Mouse (Mus musculus): ENCODE measurements at regions not wholly inside any gene's neighbourhood (a gene's known extent, or its start where the extent isn't known, plus 50 kb on each side); places are given as distances from the start of the nearest gene placed in this dataset.
"Not testable (repeated sequence)": the region's sequence is repeated elsewhere in the genome, so short reads cannot be mapped to it uniquely, and the experiment has no call there.

GRCm38 (mm10) chr10:117453406-117454170, 73.8 kb upstream of the Cpsf6 start:
- no peak for DNase-seq (ENCODE audit: low spot score)
- H3K4me3 ChIP-seq: no peak overlapping the region
- H3K9me3 ChIP-seq (replicated peaks): no peaks in the 10 kb centered on the region
- H3K36me3 ChIP-seq: no peaks in the 10 kb centered on the region
- 90% methylated on average over 7 of the region's 7 CpGs for WGBS
- H3K27me3 ChIP-seq (ENCODE audit: low read depth, poor library complexity, severe bottlenecking): peaks cover 21% of the 10 kb centered on the region
- no peak overlapping the region for H3K27ac ChIP-seq (replicated peaks)
- peaks cover 8% of the 10 kb centered on the region for H3K4me1 ChIP-seq

GRCm38 (mm10) chr10:117452190-117452950, 72.6 kb upstream of the Cpsf6 start:
- 30% methylated on average over 7 of the region's 7 CpGs for WGBS
- peaks cover 22% of the 10 kb centered on the region for H3K27me3 ChIP-seq (ENCODE audit: low read depth, poor library complexity, severe bottlenecking)

GRCm38 (mm10) chr10:117451396-117452185, 71.8 kb upstream of the Cpsf6 start:
- H3K9me3 ChIP-seq (replicated peaks): no peaks in the 10 kb centered on the region
- no peak for DNase-seq (ENCODE audit: low spot score)
- H3K4me1 ChIP-seq: peaks cover 8% of the 10 kb centered on the region
- no peak overlapping the region for H3K27ac ChIP-seq (replicated peaks)
- 91% methylated on average over 9 of the region's 9 CpGs for WGBS
- H3K27me3 ChIP-seq (ENCODE audit: low read depth, poor library complexity, severe bottlenecking): peaks cover 23% of the 10 kb centered on the region
- H3K36me3 ChIP-seq: no peaks in the 10 kb centered on the region
- H3K4me3 ChIP-seq: no peak overlapping the region

More at GRCm38 (mm10) chr10:117452190-117452950, 72.6 kb upstream of the Cpsf6 start:
- Histone ChIP-seq H3K9me3 (replicated peaks) (no peaks in the 10 kb centered on the region), H3K4me3 (no peak overlapping the region), H3K27ac (replicated peaks) (no peak overlapping the region), H3K4me1 (peaks cover 8% of the 10 kb centered on the region), H3K36me3 (no peaks in the 10 kb centered on the region)
- DNase-seq (ENCODE audit: low spot score): no peak

GRCm38 (mm10) chr10:117450631-117451030, 70.8 kb upstream of the Cpsf6 start:
- H3K4me1 ChIP-seq: peaks cover 8% of the 10 kb centered on the region
- peaks cover 18% of the 10 kb centered on the region; the same call in 1 of the 2 replicates for H3K27me3 ChIP-seq (ENCODE audit: low read depth, poor library complexity, severe bottlenecking)
- no peaks in the 10 kb centered on the region for H3K9me3 ChIP-seq (replicated peaks)
- no peak for DNase-seq (ENCODE audit: low spot score)
- H3K36me3 ChIP-seq: no peaks in the 10 kb centered on the region
- no peak overlapping the region for H3K27ac ChIP-seq (replicated peaks)
- H3K4me3 ChIP-seq: no peak overlapping the region
- WGBS: 96% methylated on average over 4 of the region's 4 CpGs

GRCm38 (mm10) chr10:117450240-117450569, 70.4 kb upstream of the Cpsf6 start:
- peaks cover 18% of the 10 kb centered on the region; the same call in 1 of the 2 replicates for H3K27me3 ChIP-seq (ENCODE audit: low read depth, poor library complexity, severe bottlenecking)
- 83% methylated on average over 1 of the region's 1 CpGs for WGBS
- H3K4me1 ChIP-seq: peaks cover 8% of the 10 kb centered on the region
- no peak for DNase-seq (ENCODE audit: low spot score)
- H3K27ac ChIP-seq (replicated peaks): no peak overlapping the region
- H3K36me3 ChIP-seq: no peaks in the 10 kb centered on the region
- H3K4me3 ChIP-seq: no peak overlapping the region
- no peaks in the 10 kb centered on the region for H3K9me3 ChIP-seq (replicated peaks)

GRCm38 (mm10) chr10:117449416-117450239, 69.8 kb upstream of the Cpsf6 start:
- H3K4me3 ChIP-seq: no peak overlapping the region
- H3K27me3 ChIP-seq (ENCODE audit: low read depth, poor library complexity, severe bottlenecking): peaks cover 18% of the 10 kb centered on the region; the same call in 1 of the 2 replicates
- no peaks in the 10 kb centered on the region for H3K36me3 ChIP-seq
- 93% methylated on average over 3 of the region's 3 CpGs for WGBS
- no peaks in the 10 kb centered on the region for H3K9me3 ChIP-seq (replicated peaks)
- H3K4me1 ChIP-seq: peaks cover 8% of the 10 kb centered on the region
- H3K27ac ChIP-seq (replicated peaks): no peak overlapping the region
- DNase-seq (ENCODE audit: low spot score): no peak

- H3K4me3 ChIP-seq; DNase-seq (ENCODE audit: low spot score); H3K36me3 ChIP-seq; H3K9me3 ChIP-seq (replicated peaks); H3K4me1 ChIP-seq; H3K27ac ChIP-seq (replicated peaks): not testable (repeated sequence)
- WGBS: 90% methylated on average over 3 of the region's 3 CpGs
- peaks cover 22% of the 10 kb centered on the region; the same call in 1 of the 2 replicates for H3K27me3 ChIP-seq (ENCODE audit: low read depth, poor library complexity, severe bottlenecking)
Measured at GRCm38 (mm10) chr10:117448783-117449182, 69.0 kb upstream of the Cpsf6 start.

GRCm38 (mm10) chr10:117447626-117448025, 67.8 kb upstream of the Cpsf6 start:
- Histone ChIP-seq H3K4me1 (peaks cover 6% of the 10 kb centered on the region), H3K36me3 (no peaks in the 10 kb centered on the region), H3K27ac (replicated peaks) (no peak overlapping the region), H3K27me3 (ENCODE audit: low read depth, poor library complexity, severe bottlenecking) (peaks cover 27% of the 10 kb centered on the region), H3K4me3 (no peak overlapping the region), H3K9me3 (replicated peaks) (peaks cover 13% of the 10 kb centered on the region)
- 93% methylated on average over 8 of the region's 8 CpGs for WGBS
- DNase-seq (ENCODE audit: low spot score): no peak

GRCm38 (mm10) chr10:117447206-117447605, 67.4 kb upstream of the Cpsf6 start:
- Histone ChIP-seq H3K27ac (replicated peaks) (no peak overlapping the region), H3K27me3 (ENCODE audit: low read depth, poor library complexity, severe bottlenecking) (peaks cover 28% of the 10 kb centered on the region), H3K4me1 (peaks cover 5% of the 10 kb centered on the region), H3K36me3 (no peaks in the 10 kb centered on the region), H3K4me3 (no peak overlapping the region), H3K9me3 (replicated peaks) (peaks cover 13% of the 10 kb centered on the region)
- no peak for DNase-seq (ENCODE audit: low spot score)
- 76% methylated on average over 8 of the region's 8 CpGs for WGBS

- no peak for DNase-seq (ENCODE audit: low spot score)
- Histone ChIP-seq H3K4me3 (no peak overlapping the region), H3K9me3 (replicated peaks) (peaks cover 13% of the 10 kb centered on the region), H3K27me3 (ENCODE audit: low read depth, poor library complexity, severe bottlenecking) (peaks cover 30% of the 10 kb centered on the region), H3K36me3 (no peaks in the 10 kb centered on the region), H3K27ac (replicated peaks) (no peak overlapping the region), H3K4me1 (peaks cover 7% of the 10 kb centered on the region)
- WGBS: 91% methylated on average over 7 of the region's 7 CpGs
Measured at GRCm38 (mm10) chr10:117446776-117447175, 67.0 kb upstream of the Cpsf6 start.

- 93% methylated on average over 15 of the region's 15 CpGs for WGBS
- DNase-seq (ENCODE audit: low spot score): no peak
- Histone ChIP-seq H3K27me3 (ENCODE audit: low read depth, poor library complexity, severe bottlenecking) (peaks cover 32% of the 10 kb centered on the region), H3K4me3 (no peak overlapping the region), H3K27ac (replicated peaks) (no peak overlapping the region), H3K4me1 (peaks cover 15% of the 10 kb centered on the region), H3K9me3 (replicated peaks) (peaks cover 13% of the 10 kb centered on the region), H3K36me3 (no peaks in the 10 kb centered on the region)
Measured at GRCm38 (mm10) chr10:117445801-117446490, 66.1 kb upstream of the Cpsf6 start.

All from midbrain, embryonic 10.5 days (tissue).